Mouse (Mus musculus) limb, embryonic 14.5 days (tissue): ENCODE data around the gene Hagh. TPM values are rescaled to one million over a fixed set of nuclear protein-coding genes. Genes with fewer than 3 reads are reported as not detected.
A peak's percentile ranks its signal among the peaks of the same experiment; 100 is the strongest.

Experiments used
- ATAC-seq: fragments of 200-750 bp; cut with Nextera tagmentation; 2 replicates; pipeline ENCODE4 v1.8.0; 2017; ENCODE audit warnings: low read depth, moderate number of reproducible peaks, moderate TSS enrichment; ENCODE audit not compliant: low FRiP score
- DNase-seq: peaks from one replicate; pipeline ENCODE4 v3.0.0-alpha.2; 2015; ENCODE audit warnings: low spot score
- H3K27ac ChIP-seq: fragments of 300-500 bp; sonication (generic); replicated peaks from 2 replicates; pipeline ENCODE4 v1.5.1; 2014; ENCODE audit warnings: low read depth, mild to moderate bottlenecking, low read length, moderate library complexity, mixed read lengths
- H3K27me3 ChIP-seq: fragments of 300-500 bp; sonication (generic); 2 replicates; pipeline ENCODE4 v1.6.1; 2014; ENCODE audit warnings: low read length, mixed read lengths; ENCODE audit not compliant: control insufficient read depth, insufficient read depth
- H3K36me3 ChIP-seq: fragments of 300-500 bp; sonication (generic); 2 replicates; pipeline ENCODE4 v1.6.1; 2014; ENCODE audit warnings: mild to moderate bottlenecking, low read length, moderate library complexity, mixed read lengths; ENCODE audit not compliant: control insufficient read depth, insufficient read depth
- H3K4me1 ChIP-seq: fragments of 300-500 bp; sonication (generic); 2 replicates; pipeline ENCODE4 v1.6.1; 2014; ENCODE audit warnings: antibody characterized with exemption, low read length, mixed read lengths; ENCODE audit not compliant: control insufficient read depth, insufficient read depth
- H3K4me2 ChIP-seq: fragments of 300-500 bp; sonication (generic); replicated peaks from 2 replicates; pipeline ENCODE4 v1.6.1; 2014; ENCODE audit warnings: low read depth, mild to moderate bottlenecking, low read length, moderate library complexity; ENCODE audit not compliant: severe bottlenecking
- H3K4me3 ChIP-seq: fragments of 300-500 bp; sonication (generic); replicated peaks from 2 replicates; pipeline ENCODE4 v1.5.1; 2014; ENCODE audit warnings: low read length
- H3K9ac ChIP-seq: fragments of 300-500 bp; sonication (generic); 2 replicates; pipeline ENCODE4 v1.6.1; 2014; ENCODE audit warnings: mild to moderate bottlenecking, low read depth, low read length, moderate library complexity; ENCODE audit not compliant: severe bottlenecking
- H3K9me3 ChIP-seq: fragments of 300-500 bp; sonication (generic); 2 replicates; pipeline ENCODE4 v1.6.1; 2016; ENCODE audit warnings: low read length; ENCODE audit not compliant: control insufficient read depth
- POLR2A ChIP-seq: fragments of 200-500 bp; IDR thresholded peaks from 2 replicates; pipeline ENCODE4 v1.8.0; 2012; ENCODE audit warnings: inconsistent platforms, mild to moderate bottlenecking, moderate library complexity, borderline replicate concordance; ENCODE audit not compliant: insufficient read depth, insufficient read length; ENCODE audit errors: extremely low read depth
- WGBS: fragments of 180-500 bp; shearing (Covaris S2); extraction: QIAGEN DNeasy Blood & Tissue Kit; methylation state at CpG from one replicate; pipeline ENCODE4 v1.1.7; 2014; 5-methylcytosine and 5-hydroxymethylcytosine counted together
- polyA plus RNA-seq, 2 experiments: library from polyadenylated mRNA; depleted of rRNA in 1 of 2; stranded (reverse) in 1 of 2; unstranded in 1 of 2; fragments of >200 nt; fragmentation: Nextera tagmentation in 1 of 2; extraction: Ambion mirVana in 1 of 2; gene quantifications; 2 replicates each; pipeline versions ENCODE4 v1.2.1 to v1.2.3; 2012 to 2014

Gene Hagh
- polyA plus RNA-seq, 2 experiments, result 25.7 to 35.4 TPM

DNA sequence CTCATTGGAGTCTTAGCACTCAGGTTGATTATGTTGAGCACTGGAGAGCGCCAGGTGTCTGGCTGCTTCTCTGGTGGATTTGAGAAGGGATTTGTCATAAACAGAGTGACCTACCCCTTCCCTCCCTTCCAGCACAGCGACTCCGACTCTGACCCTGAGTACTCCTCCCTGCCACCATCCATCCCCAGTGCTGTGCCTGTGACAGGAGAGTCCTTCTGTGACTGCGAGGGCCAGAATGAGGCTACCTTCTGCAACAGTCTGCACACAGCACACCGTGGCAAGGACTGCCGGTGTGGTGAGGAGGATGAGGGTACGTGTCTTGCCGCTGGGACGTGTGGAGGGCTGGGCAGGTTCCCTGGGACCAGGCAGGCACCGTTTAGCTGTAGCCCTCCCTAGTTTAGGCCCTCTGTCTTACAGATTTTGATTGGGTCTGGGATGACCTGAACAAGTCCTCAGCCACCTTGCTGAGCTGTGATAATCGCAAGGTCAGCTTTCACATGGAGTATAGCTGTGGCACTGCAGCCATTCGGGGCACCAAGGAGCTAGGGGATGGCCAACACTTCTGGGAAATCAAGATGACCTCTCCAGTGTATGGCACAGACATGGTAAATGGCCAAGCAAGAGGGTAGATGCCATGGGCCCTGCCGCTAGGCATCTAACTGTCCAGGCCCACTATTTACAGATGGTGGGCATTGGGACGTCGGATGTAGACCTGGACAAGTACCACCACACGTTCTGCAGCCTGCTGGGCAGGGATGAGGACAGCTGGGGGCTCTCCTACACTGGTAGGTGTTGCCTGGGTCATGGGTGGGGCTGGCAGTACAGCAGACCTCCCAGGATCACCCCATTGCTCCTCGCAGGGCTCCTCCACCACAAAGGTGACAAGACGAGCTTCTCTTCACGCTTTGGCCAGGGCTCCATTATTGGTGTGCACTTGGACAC is 50.5 kb downstream of the Hagh start:
- peaks cover 47% of the 10 kb centered on the region for H3K36me3 ChIP-seq
- WGBS, result 90% methylated on average over 19 of the region's 19 CpGs

DNA sequence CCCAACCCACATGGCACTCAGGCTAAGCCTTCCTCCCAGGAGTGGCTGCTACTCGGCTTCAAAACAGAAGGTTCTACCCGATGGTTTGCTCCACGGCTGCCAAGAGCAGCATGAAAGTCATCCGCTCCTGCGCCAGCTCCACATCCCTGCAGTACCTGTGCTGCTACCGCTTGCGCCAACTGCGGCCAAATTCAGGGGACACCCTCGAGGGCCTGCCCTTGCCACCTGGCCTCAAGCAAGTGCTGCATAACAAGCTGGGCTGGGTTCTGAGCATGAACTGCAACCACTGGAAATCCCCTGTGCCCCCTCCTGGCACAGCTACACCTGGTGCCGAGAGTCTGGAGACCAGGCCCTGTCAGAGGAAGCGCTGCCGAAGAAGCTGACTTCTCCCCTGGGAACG is 51.4 kb downstream of the Hagh start:
- Histone ChIP-seq H3K27ac (no peak overlapping the region), H3K27me3 (no peaks in the 10 kb centered on the region), H3K4me2 (no peak overlapping the region), H3K4me3 (no peak overlapping the region), H3K4me1 (peaks cover 23% of the 10 kb centered on the region), H3K9me3 (no peaks in the 10 kb centered on the region), H3K9ac (no peak overlapping the region), H3K36me3 (peaks cover 47% of the 10 kb centered on the region)
- no peak for DNase-seq
- no peak for TF ChIP-seq POLR2A
- ATAC-seq, result no peak
- WGBS, result 77% methylated on average over 13 of the region's 13 CpGs

More for the DNA sequence above, 50.5 kb downstream of the Hagh start:
- peaks cover 21% of the 10 kb centered on the region for H3K4me1 ChIP-seq
- H3K4me2 ChIP-seq, result no peak overlapping the region
- ATAC-seq (no peak), DNase-seq (no peak)
- H3K9me3 ChIP-seq, result no peaks in the 10 kb centered on the region
- H3K4me3 ChIP-seq, result no peak overlapping the region
- H3K27ac ChIP-seq, result no peak overlapping the region
- no peaks in the 10 kb centered on the region for H3K27me3 ChIP-seq
- TF ChIP-seq POLR2A, result no peak
- no peak overlapping the region for H3K9ac ChIP-seq

DNA sequence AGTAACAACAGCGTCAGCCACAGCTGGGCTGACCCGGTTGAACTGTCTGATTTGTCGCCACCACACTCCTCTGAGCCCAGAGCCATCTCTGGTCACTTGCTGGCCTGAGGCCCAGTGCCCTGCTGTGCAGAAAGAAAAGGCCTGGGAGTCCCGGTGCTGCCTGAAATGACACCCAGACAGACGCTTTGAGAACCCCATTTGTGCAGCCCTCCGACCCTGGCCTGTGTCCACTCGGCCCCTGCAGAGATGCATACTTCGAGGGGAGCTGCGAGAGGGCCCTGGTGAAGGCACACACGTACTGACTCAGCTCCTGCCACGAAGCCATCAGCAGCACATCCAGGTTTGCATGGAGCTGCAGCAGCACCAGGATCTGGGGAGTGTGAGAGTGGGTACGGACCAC is 52.8 kb downstream of the Hagh start:
- Histone ChIP-seq H3K9ac (no peak overlapping the region), H3K36me3 (peaks cover 58% of the 10 kb centered on the region), H3K27ac (no peak overlapping the region), H3K4me2 (no peak overlapping the region), H3K9me3 (no peaks in the 10 kb centered on the region), H3K27me3 (no peaks in the 10 kb centered on the region), H3K4me1 (peaks cover 25% of the 10 kb centered on the region), H3K4me3 (no peak overlapping the region)
- ATAC-seq, result no peak
- DNase-seq, result no peak
- WGBS, result 87% methylated on average over 12 of the region's 12 CpGs
- TF ChIP-seq POLR2A, result no peak

DNA sequence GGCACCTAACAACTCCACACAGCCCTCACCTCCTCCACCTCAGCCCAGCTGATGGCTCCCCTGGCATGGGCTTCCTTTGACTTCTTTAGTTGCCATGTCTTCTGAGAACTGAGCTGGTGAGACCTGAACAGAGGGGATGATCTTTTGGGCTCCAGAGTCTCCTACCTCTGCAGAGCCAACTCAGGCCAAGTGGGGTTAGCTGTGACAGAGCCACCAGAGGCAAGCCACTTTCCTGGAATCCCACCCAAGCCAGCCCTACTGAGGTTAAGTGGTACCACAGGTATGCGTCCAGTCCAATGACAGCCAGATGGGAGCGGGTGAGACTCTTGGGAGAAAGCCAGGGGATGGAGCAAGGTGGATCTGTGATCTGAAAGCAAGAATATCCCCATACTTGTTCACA is 53.3 kb downstream of the Hagh start:
- DNase-seq (no peak), ATAC-seq (no peak)
- Histone ChIP-seq H3K4me1 (peaks cover 22% of the 10 kb centered on the region), H3K27ac (no peak overlapping the region), H3K4me3 (no peak overlapping the region), H3K9me3 (no peaks in the 10 kb centered on the region), H3K27me3 (no peaks in the 10 kb centered on the region), H3K9ac (no peak overlapping the region), H3K4me2 (no peak overlapping the region), H3K36me3 (peaks cover 63% of the 10 kb centered on the region)
- 95% methylated on average over 2 of the region's 2 CpGs for WGBS
- no peak for TF ChIP-seq POLR2A

DNA sequence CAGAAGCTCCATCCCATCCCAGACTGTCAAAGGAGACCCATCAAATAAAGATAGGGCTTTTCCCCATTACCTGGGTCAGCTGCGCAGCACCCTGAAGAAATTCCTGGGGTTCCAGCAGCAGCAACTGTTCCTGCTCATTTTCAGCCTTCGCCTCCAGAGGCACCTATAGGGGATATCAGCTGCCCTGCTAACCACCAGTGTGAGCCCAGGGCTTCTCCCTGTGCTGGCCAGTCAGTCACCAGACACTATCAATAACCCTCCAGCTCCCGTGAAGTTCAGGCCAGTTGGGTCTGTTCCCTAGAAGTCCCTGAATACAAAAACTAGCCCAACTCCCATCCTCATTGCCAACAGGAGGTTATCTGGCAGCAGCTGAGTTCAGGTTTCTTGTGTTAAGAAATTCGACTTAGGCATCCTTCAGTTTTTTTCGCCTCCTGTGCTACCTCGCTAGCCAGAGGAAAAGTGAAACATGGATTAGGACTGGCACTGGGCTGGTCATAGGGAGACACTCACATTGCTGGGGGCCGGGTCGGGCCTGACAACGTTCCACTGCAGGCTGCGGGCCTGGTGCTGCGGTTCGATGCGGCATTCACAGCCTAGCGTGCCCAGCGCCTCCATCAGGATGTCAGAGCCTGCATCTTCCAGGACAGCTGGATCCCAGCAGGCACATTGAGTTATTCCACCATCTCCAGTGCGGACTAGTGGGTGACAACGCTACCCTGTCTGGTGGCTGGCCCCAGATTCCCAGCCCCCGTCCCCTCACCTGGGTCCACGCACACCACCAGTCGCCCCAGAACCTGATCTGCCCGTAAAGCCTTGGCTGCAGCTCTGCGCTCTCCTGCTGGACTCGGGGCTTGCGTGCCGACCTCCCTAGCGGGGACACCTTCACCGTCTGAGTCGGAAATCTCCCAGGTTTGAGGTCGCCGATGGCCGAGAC is 54.4 kb downstream of the Hagh start:
- no peaks in the 10 kb centered on the region for H3K9me3 ChIP-seq
- H3K27ac ChIP-seq, result peak overlapping the region; percentile 68
- no peak for TF ChIP-seq POLR2A
- H3K4me3 ChIP-seq, result peak overlapping the region; percentile 70
- DNase-seq (no peak), ATAC-seq (no peak)
- H3K4me1 ChIP-seq, result peaks cover 22% of the 10 kb centered on the region
- peaks cover 71% of the 10 kb centered on the region for H3K36me3 ChIP-seq
- WGBS, result 12% methylated on average over 31 of the region's 31 CpGs
- peak overlapping the region; percentile 98 for H3K4me2 ChIP-seq
- H3K27me3 ChIP-seq, result no peaks in the 10 kb centered on the region
- H3K9ac ChIP-seq, result peak overlapping the region; percentile 86
